Mouse (Mus musculus) liver, embryonic 14.5 days (tissue): ENCODE data around the gene Grm8. TPM values are rescaled to one million over a fixed set of nuclear protein-coding genes. Genes with fewer than 3 reads are reported as not detected.

Experiments used
- ATAC-seq: fragments of 200-750 bp; cut with Nextera tagmentation; 2 replicates; pipeline ENCODE4 v1.8.0; 2017; ENCODE audit warnings: moderate number of reproducible peaks, mild to moderate bottlenecking, moderate library complexity; ENCODE audit not compliant: insufficient read depth
- DNase-seq, 3 experiments: peaks; one replicate each; pipeline ENCODE4 v3.0.0-alpha.2; 2012 to 2013; ENCODE audit warnings: low read depth in 3 of 3, low spot score in 3 of 3
- H3K27ac ChIP-seq: fragments of 300-500 bp; sonication (generic); 2 replicates; pipeline ENCODE4 v1.5.1; 2014; ENCODE audit warnings: moderate library complexity, mild to moderate bottlenecking, control low read depth, inconsistent platforms
- H3K27me3 ChIP-seq: fragments of 300-500 bp; sonication (generic); 2 replicates; pipeline ENCODE4 v1.6.1; 2014; ENCODE audit warnings: mild to moderate bottlenecking, low read length, moderate library complexity; ENCODE audit not compliant: control insufficient read depth, insufficient read depth
- H3K36me3 ChIP-seq: fragments of 300-500 bp; sonication (generic); replicated peaks from 2 replicates; pipeline ENCODE4 v1.6.1; 2014; ENCODE audit warnings: low read depth; ENCODE audit not compliant: control insufficient read depth, insufficient read depth
- H3K4me1 ChIP-seq, 2 experiments: fragments of 200-500 bp in 1 of 2; fragments of 300-500 bp in 1 of 2; sonication (generic) in 1 of 2; replicated peaks; 2 replicates each; pipeline ENCODE4 v1.6.1; 2012 to 2014; ENCODE audit warnings: antibody characterized with exemption in 1 of 2, inconsistent platforms in 1 of 2, low read length in 1 of 2; ENCODE audit not compliant: control insufficient read depth in 2 of 2, insufficient read depth in 2 of 2
- H3K4me2 ChIP-seq: fragments of 300-500 bp; sonication (generic); 2 replicates; pipeline ENCODE4 v1.6.1; 2014; ENCODE audit warnings: low read depth, mild to moderate bottlenecking, control low read depth, moderate library complexity
- H3K4me3 ChIP-seq, 2 experiments: fragments of 200-500 bp in 1 of 2; fragments of 300-500 bp in 1 of 2; sonication (generic) in 1 of 2; 2 replicates each; pipeline ENCODE4 v1.5.1; 2012 to 2014; ENCODE audit warnings: low read depth in 2 of 2, low read length in 2 of 2, mild to moderate bottlenecking in 2 of 2, control low read depth in 1 of 2, inconsistent platforms in 1 of 2, moderate library complexity in 1 of 2; ENCODE audit not compliant: insufficient read depth in 1 of 2
- H3K9ac ChIP-seq: fragments of 300-500 bp; sonication (generic); replicated peaks from 2 replicates; pipeline ENCODE4 v1.6.1; 2014; ENCODE audit warnings: mild to moderate bottlenecking, control low read depth, moderate library complexity
- H3K9me3 ChIP-seq: fragments of 300-500 bp; sonication (generic); 2 replicates; pipeline ENCODE4 v1.6.1; 2016; ENCODE audit warnings: low read length, mixed read lengths; ENCODE audit not compliant: control insufficient read depth
- CTCF ChIP-seq: IDR thresholded peaks from 2 replicates; pipeline ENCODE4 v1.5.1; 2016; ENCODE audit warnings: antibody characterized with exemption, low read depth, control low read depth
- EP300 ChIP-seq: IDR thresholded peaks from 2 replicates; pipeline ENCODE4 v1.6.1; 2016; ENCODE audit warnings: antibody characterized with exemption, low read depth
- WGBS: fragments of 180-500 bp; shearing (Covaris S2); extraction: QIAGEN DNeasy Blood & Tissue Kit; methylation state at CpG from one replicate; pipeline ENCODE4 v1.1.7; 2014; ENCODE audit not compliant: insufficient replicate concordance; 5-methylcytosine and 5-hydroxymethylcytosine counted together
- polyA plus RNA-seq, 2 experiments: library from polyadenylated mRNA; depleted of rRNA in 1 of 2; stranded (reverse) in 1 of 2; unstranded in 1 of 2; fragments of >200 nt; fragmentation: Nextera tagmentation in 1 of 2; extraction: Ambion mirVana in 1 of 2; gene quantifications; 2 replicates each; pipeline versions ENCODE4 v1.2.1 to v1.2.3; 2012 to 2014

Gene Grm8
- polyA plus RNA-seq, 2 experiments: not detected

DNA sequence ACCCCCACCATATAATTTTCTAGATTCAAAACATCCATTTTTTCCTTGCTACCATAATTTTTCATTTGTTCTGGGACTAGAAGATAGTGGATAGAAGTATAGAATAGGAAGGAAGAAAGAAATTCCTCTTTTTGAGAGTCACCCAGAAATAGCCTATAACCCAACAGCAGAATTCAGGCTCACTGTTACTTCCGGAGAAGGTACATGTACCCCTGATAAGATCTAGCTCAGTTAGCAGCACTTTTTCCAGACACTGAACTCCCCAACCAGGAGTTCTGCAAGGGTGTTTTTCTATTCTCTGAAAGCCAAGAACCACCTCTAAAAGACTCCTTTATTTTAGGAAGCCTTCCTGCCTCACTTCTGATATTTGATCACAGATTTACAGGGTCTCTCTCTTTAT lies 816.4 kb downstream of the Grm8 start:
- no peaks in the 10 kb centered on the region for H3K9me3 ChIP-seq
- H3K27ac ChIP-seq: no peak overlapping the region
- DNase-seq (no peak), ATAC-seq (no peak)
- no peaks in the 10 kb centered on the region for H3K27me3 ChIP-seq
- no peaks in the 10 kb centered on the region for H3K36me3 ChIP-seq
- no peaks in the 10 kb centered on the region for H3K4me1 ChIP-seq
- TF ChIP-seq CTCF (no peak), EP300 (no peak)
- WGBS: 11% methylated on average over 1 of the region's 1 CpGs
- H3K4me2 ChIP-seq: no peak overlapping the region
- H3K9ac ChIP-seq: no peak overlapping the region
- no peak overlapping the region for H3K4me3 ChIP-seq

DNA sequence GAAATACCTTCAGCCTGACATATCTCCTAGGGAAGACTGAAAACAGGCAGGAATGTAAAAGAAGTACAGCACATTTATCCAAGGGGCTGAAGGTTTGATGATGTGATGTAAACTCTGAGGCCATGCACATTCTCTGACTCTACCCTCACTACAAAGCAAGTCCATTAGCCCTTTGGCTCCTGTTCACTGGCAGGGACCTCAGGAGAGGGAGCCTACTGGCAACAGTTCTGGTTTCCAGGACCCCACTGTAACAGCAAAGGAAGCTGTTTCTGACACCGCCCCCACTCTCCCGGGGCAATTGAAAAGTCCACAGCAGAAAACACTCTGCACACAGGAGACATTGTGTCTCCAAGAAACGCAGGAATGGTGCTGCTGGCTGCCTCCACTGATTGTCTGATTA lies 817.6 kb downstream of the Grm8 start:
- no peaks in the 10 kb centered on the region for H3K9me3 ChIP-seq
- no peak overlapping the region for H3K4me3 ChIP-seq
- WGBS: 42% methylated on average over 3 of the region's 3 CpGs
- H3K4me2 ChIP-seq: no peak overlapping the region
- ATAC-seq (no peak), DNase-seq (no peak)
- no peaks in the 10 kb centered on the region for H3K27me3 ChIP-seq
- TF ChIP-seq EP300 (no peak), CTCF (no peak)
- H3K36me3 ChIP-seq: no peaks in the 10 kb centered on the region
- no peak overlapping the region for H3K27ac ChIP-seq
- no peak overlapping the region for H3K9ac ChIP-seq
- no peaks in the 10 kb centered on the region for H3K4me1 ChIP-seq

DNA sequence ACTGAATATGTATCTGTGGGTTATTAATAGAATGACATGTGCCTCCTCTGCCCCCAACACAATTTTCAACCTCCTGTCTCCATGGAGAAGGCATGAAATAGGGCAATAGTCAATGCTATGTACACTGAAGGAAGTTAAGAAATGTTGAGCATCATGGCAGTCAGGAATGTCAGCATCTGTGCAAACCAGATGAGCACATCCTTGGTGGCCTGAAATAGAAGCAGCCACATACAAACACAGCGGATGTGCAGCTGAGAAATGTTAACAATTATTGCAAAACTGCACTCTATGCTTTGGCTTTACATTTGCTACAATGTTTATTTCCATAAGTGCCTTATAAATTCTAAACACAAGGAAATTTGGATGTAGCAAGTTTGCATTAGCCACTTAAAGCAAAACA lies 819.0 kb downstream of the Grm8 start:
- Histone ChIP-seq H3K4me2 (no peak overlapping the region), H3K4me3 (no peak overlapping the region), H3K4me1 (no peaks in the 10 kb centered on the region), H3K27me3 (no peaks in the 10 kb centered on the region), H3K27ac (no peak overlapping the region), H3K9me3 (no peaks in the 10 kb centered on the region), H3K9ac (no peak overlapping the region), H3K36me3 (no peaks in the 10 kb centered on the region)
- no peak for DNase-seq
- ATAC-seq: no peak
- 59% methylated on average over 1 of the region's 1 CpGs for WGBS
- no peak for TF ChIP-seq CTCF
- no peak for TF ChIP-seq EP300

DNA sequence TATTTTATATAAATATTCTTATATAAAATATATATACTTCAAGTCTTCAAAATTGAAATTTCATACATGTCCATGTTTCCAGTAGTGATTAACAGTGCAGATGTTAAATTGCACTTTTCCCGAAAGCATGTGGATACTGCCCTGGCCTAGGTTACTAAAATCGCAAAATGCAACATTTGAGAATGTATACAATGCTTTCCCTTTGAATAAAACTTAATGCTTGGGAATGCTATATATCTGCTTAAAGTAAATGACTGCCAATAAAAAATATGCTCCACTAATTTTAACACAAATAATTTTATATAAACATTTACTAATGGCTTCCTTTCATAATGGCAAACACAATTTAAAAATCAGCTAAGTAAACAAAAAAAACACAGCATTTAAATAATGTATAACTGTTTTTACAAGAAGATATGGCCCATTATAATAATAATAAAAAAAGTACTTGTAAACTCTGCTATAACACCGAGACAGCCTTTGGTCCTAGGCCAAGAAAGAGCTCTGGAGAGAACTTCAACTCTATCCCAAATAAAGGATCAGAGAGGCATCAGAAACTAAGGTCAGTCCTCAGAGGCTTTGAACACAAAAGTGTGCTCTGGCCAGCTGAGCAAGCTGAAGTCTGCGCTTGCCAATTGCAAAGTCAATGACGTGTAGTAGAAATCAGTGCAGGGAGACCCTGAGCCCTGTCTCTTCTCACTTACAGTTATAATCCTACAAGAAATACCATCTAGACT lies 820.5 kb downstream of the Grm8 start:
- H3K4me3 ChIP-seq: no peak overlapping the region
- H3K4me1 ChIP-seq: no peaks in the 10 kb centered on the region
- no peak overlapping the region for H3K4me2 ChIP-seq
- DNase-seq: no peak
- no peaks in the 10 kb centered on the region for H3K36me3 ChIP-seq
- TF ChIP-seq EP300 (no peak), CTCF (no peak)
- no peak for ATAC-seq
- no peaks in the 10 kb centered on the region for H3K27me3 ChIP-seq
- no peaks in the 10 kb centered on the region for H3K9me3 ChIP-seq
- 76% methylated on average over 5 of the region's 5 CpGs for WGBS
- no peak overlapping the region for H3K27ac ChIP-seq
- no peak overlapping the region for H3K9ac ChIP-seq

DNA sequence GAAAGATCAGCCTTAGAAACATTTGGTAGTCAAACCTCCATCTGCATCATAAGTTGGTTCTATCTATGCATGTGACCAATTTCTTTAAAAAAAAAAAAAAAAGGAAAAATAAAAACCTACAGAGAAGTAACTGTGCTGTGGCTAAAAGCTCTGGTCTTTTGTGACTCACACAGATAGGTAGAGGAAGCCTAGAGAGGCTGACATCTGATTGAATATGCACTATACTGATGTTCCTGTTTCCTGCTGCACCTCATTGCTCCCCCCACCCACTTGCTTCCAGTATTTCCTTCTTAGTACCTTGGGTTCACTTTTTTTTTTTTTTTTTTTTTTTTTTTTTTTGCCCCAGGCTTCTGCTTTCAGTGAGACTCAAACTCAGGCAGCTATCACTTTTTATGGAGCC lies 824.6 kb downstream of the Grm8 start:
- ATAC-seq: no peak
- Histone ChIP-seq H3K4me2 (no peak overlapping the region), H3K27me3 (no peaks in the 10 kb centered on the region), H3K27ac (no peak overlapping the region), H3K9me3 (no peaks in the 10 kb centered on the region), H3K4me3 (no peak overlapping the region), H3K36me3 (no peaks in the 10 kb centered on the region), H3K9ac (no peak overlapping the region), H3K4me1 (no peaks in the 10 kb centered on the region)
- no peak for TF ChIP-seq CTCF
- TF ChIP-seq EP300: no peak
- no peak for DNase-seq
